Mouse (Mus musculus) hindbrain, embryonic 14.5 days (tissue): ENCODE measurements around the gene Sh3bgrl2. TPM values are rescaled to one million over a fixed set of nuclear protein-coding genes. Genes with fewer than 3 reads are reported as not detected.

Source experiments
- ATAC-seq: fragments of 200-750 bp; cut with Nextera tagmentation; 2 replicates; pipeline ENCODE4 v1.8.0; 2017; ENCODE audit warnings: moderate number of reproducible peaks, mild to moderate bottlenecking, moderate TSS enrichment, moderate library complexity; ENCODE audit not compliant: low FRiP score
- DNase-seq: peaks from one replicate; pipeline ENCODE4 v3.0.0-alpha.2; 2015; ENCODE audit warnings: low spot score
- H3K27ac ChIP-seq: fragments of 300-500 bp; sonication (generic); 2 replicates; pipeline ENCODE4 v1.5.1; 2014; ENCODE audit warnings: mild to moderate bottlenecking, moderate library complexity
- H3K27me3 ChIP-seq: fragments of 300-500 bp; sonication (generic); 2 replicates; pipeline ENCODE4 v1.6.1; 2014; ENCODE audit warnings: mild to moderate bottlenecking, low read length, mixed read lengths; ENCODE audit not compliant: control insufficient read depth, insufficient read depth
- H3K36me3 ChIP-seq: fragments of 300-500 bp; sonication (generic); replicated peaks from 2 replicates; pipeline ENCODE4 v1.6.1; 2014; ENCODE audit not compliant: control insufficient read depth, insufficient read depth
- H3K4me1 ChIP-seq: fragments of 300-500 bp; sonication (generic); replicated peaks from 2 replicates; pipeline ENCODE4 v1.6.1; 2014; ENCODE audit warnings: antibody characterized with exemption, low read length, mixed read lengths; ENCODE audit not compliant: control insufficient read depth, insufficient read depth
- H3K4me2 ChIP-seq: fragments of 300-500 bp; sonication (generic); replicated peaks from 2 replicates; pipeline ENCODE4 v1.6.1; 2014; ENCODE audit warnings: mild to moderate bottlenecking, moderate library complexity
- H3K4me3 ChIP-seq: fragments of 300-500 bp; sonication (generic); replicated peaks from 2 replicates; pipeline ENCODE4 v1.5.1; 2014; ENCODE audit warnings: mild to moderate bottlenecking, low read length
- H3K9ac ChIP-seq: fragments of 300-500 bp; sonication (generic); 2 replicates; pipeline ENCODE4 v1.6.1; 2014
- H3K9me3 ChIP-seq: fragments of 300-500 bp; sonication (generic); 2 replicates; pipeline ENCODE4 v1.6.1; 2016; ENCODE audit warnings: low read length; ENCODE audit not compliant: control insufficient read depth
- WGBS: fragments of 180-500 bp; shearing (Covaris S2); extraction: QIAGEN DNeasy Blood & Tissue Kit; methylation state at CpG from one replicate; pipeline ENCODE4 v1.1.7; 2014; 5-methylcytosine and 5-hydroxymethylcytosine counted together
- polyA plus RNA-seq: library from polyadenylated mRNA; unstranded; fragments of >200 nt; fragmentation: Nextera tagmentation; extraction: Ambion mirVana; gene quantifications from 2 replicates; pipeline ENCODE4 v1.2.1, GENCODE M21; 2014

Gene Sh3bgrl2
- polyA plus RNA-seq, 1 experiment from 2014 or later, result 9.7 TPM

GRCm38 (mm10) chr9:83596132-83596531 lies 48.0 kb downstream of the Sh3bgrl2 start:
- ATAC-seq (no peak), DNase-seq (no peak)
- Histone ChIP-seq H3K9me3 (no peaks in the 10 kb centered on the region), H3K27ac (no peak overlapping the region), H3K4me2 (no peak overlapping the region), H3K27me3 (no peaks in the 10 kb centered on the region), H3K36me3 (no peaks in the 10 kb centered on the region), H3K4me3 (no peak overlapping the region), H3K4me1 (no peaks in the 10 kb centered on the region), H3K9ac (no peak overlapping the region)
- WGBS, result 94% methylated on average over 6 of the region's 6 CpGs

DNA sequence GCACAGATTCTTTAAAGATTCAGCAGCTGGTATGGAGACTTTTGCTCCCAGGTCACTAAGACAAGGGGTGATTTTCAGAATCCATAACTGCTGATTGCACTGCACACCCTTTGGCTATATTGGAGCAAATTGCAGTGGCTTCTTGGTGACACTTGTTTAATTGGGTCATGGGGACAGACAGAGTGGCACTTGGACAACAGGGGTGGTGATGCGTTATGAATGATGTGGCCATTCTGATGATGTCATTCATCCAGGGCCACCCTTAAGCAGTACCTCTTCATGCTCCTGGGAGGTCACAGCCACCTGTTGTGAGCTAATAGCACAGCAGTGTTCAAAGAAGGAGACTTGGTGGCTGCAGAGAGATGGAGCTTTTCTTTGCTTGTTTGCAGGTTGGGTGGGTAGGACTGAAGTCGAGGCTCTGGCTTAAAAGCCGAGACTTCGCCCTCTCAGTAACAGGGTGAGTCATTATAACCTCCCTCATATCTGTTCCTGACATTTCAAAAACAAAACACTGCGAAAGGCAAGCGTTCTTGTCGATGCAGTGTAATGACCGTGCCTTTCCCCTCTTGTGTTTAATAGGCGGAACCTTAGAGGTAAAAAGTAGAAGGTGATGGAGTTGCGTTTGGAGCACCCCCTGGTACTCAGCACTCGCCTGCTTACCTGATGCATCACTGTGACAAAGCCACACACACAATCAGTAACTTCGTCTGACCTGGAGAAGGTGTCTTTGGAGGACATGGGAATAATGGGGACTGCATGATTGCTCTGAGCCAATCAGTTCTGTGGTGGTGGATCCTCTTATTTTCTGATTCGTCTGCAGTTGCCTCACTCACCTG lies 48.7 kb downstream of the Sh3bgrl2 start:
- no peak overlapping the region for H3K4me2 ChIP-seq
- H3K9me3 ChIP-seq, result no peaks in the 10 kb centered on the region
- H3K4me3 ChIP-seq, result no peak overlapping the region
- no peak overlapping the region for H3K27ac ChIP-seq
- no peak for DNase-seq
- H3K36me3 ChIP-seq, result no peaks in the 10 kb centered on the region
- no peak for ATAC-seq
- no peaks in the 10 kb centered on the region for H3K27me3 ChIP-seq
- H3K9ac ChIP-seq, result no peak overlapping the region
- 75% methylated on average over 13 of the region's 13 CpGs for WGBS
- no peaks in the 10 kb centered on the region for H3K4me1 ChIP-seq

DNA sequence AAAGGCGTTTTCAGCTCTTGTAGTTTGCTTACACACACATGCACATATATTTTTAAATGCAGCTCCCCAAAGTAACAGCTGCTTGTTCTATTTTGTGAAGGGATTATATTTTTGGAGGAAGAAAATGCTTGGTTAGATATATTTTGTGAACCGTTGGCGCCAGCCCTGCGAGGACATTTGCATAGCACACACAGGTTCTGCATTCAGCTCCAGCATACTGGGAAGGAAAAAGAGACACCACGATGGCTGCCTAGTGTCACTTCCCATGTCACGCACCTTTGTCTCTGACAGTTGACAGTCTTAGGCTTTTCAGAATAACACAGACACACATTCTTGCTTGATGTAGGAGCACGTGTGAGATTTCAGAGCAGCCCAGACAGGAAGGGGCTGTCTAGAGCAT lies 49.9 kb downstream of the Sh3bgrl2 start:
- ATAC-seq (no peak), DNase-seq (no peak)
- Histone ChIP-seq H3K9ac (no peak overlapping the region), H3K4me3 (no peak overlapping the region), H3K27ac (no peak overlapping the region), H3K9me3 (no peaks in the 10 kb centered on the region), H3K4me2 (no peak overlapping the region), H3K4me1 (no peaks in the 10 kb centered on the region), H3K27me3 (no peaks in the 10 kb centered on the region), H3K36me3 (no peaks in the 10 kb centered on the region)
- WGBS, result 77% methylated on average over 7 of the region's 7 CpGs

- ATAC-seq, result no peak
- H3K4me3 ChIP-seq, result no peak overlapping the region
- H3K4me2 ChIP-seq, result no peak overlapping the region
- no peak overlapping the region for H3K27ac ChIP-seq
- H3K9ac ChIP-seq, result no peak overlapping the region
- DNase-seq, result no peak
- no peaks in the 10 kb centered on the region for H3K9me3 ChIP-seq
- 66% methylated on average over 6 of the region's 6 CpGs for WGBS
- H3K4me1 ChIP-seq, result no peaks in the 10 kb centered on the region; the same call in 1 of the 2 replicates
- H3K36me3 ChIP-seq, result no peaks in the 10 kb centered on the region
- no peaks in the 10 kb centered on the region for H3K27me3 ChIP-seq
Observed at GRCm38 (mm10) chr9:83599505-83599904, 51.4 kb downstream of the Sh3bgrl2 start.

- WGBS, result 68% methylated on average over 10 of the region's 10 CpGs
- ATAC-seq, result no peak
Observed at GRCm38 (mm10) chr9:83600286-83601048, 52.3 kb downstream of the Sh3bgrl2 start.

DNA sequence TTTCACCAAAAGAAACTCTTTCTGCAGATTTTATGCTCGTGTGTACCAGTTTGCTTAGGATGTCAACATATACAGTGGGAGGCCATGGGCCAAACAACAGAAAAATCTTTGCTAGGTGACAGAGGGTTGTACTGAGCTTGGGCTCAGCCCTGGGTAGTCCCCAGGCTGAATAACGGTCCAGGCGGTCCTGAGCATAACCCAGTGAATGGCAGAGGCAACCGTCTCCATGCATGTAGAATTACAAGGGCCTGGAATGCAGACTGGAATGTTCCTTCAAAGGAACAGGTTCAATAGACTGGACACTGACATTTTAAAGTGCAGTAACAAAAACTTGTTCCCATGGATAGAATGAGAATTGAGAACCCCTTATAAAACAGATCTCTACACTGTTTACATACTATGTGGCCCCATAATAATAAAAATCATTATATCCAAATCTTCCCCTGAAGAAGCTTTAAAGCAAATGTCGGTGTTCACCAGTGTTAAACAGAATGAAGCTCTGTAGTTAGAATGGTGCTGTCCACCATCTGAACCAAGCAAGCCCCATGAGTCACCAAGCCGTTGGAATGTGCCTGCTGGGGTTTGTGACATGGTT lies 54.1 kb downstream of the Sh3bgrl2 start:
- Histone ChIP-seq H3K4me3 (no peak overlapping the region), H3K9ac (no peak overlapping the region), H3K4me2 (no peak overlapping the region), H3K9me3 (no peaks in the 10 kb centered on the region), H3K27me3 (no peaks in the 10 kb centered on the region), H3K27ac (no peak overlapping the region), H3K4me1 (peaks cover 5% of the 10 kb centered on the region), H3K36me3 (no peaks in the 10 kb centered on the region)
- peak; percentile 66; the same call in 1 of the 2 replicates for ATAC-seq
- WGBS, result 25% methylated on average over 6 of the region's 6 CpGs
- DNase-seq, result no peak

More at GRCm38 (mm10) chr9:83600286-83601048, 52.3 kb downstream of the Sh3bgrl2 start:
- Histone ChIP-seq H3K9me3 (no peaks in the 10 kb centered on the region), H3K4me3 (no peak overlapping the region), H3K27me3 (no peaks in the 10 kb centered on the region), H3K9ac (no peak overlapping the region), H3K4me1 (no peaks in the 10 kb centered on the region; the same call in 1 of the 2 replicates), H3K27ac (no peak overlapping the region), H3K36me3 (no peaks in the 10 kb centered on the region), H3K4me2 (no peak overlapping the region)
- no peak for DNase-seq

DNA sequence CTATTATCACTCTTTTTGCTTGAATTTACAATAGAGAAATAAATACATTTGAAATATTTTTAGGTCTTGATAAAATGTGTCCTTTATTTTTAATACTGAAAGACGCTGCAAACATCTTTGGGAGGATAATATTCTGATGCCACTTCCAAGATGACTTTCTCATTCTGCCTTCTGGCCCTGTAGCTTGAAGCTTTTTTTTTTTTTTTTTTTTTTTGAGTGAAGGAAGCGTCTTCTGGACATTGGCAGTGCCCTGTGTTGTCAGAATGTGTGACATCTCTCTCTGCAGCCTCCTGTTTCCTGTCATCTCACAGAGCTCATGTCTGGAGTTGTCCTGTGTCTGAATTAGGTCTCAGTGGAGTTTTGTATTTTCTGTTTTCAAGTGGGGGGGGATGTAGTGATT lies 55.0 kb downstream of the Sh3bgrl2 start:
- Histone ChIP-seq H3K9ac (no peak overlapping the region), H3K27ac (no peak overlapping the region), H3K4me1 (peaks cover 5% of the 10 kb centered on the region), H3K4me2 (no peak overlapping the region), H3K27me3 (no peaks in the 10 kb centered on the region), H3K4me3 (no peak overlapping the region), H3K9me3 (no peaks in the 10 kb centered on the region), H3K36me3 (no peaks in the 10 kb centered on the region)
- ATAC-seq (no peak), DNase-seq (no peak)
- WGBS, result 51% methylated on average over 2 of the region's 2 CpGs

DNA sequence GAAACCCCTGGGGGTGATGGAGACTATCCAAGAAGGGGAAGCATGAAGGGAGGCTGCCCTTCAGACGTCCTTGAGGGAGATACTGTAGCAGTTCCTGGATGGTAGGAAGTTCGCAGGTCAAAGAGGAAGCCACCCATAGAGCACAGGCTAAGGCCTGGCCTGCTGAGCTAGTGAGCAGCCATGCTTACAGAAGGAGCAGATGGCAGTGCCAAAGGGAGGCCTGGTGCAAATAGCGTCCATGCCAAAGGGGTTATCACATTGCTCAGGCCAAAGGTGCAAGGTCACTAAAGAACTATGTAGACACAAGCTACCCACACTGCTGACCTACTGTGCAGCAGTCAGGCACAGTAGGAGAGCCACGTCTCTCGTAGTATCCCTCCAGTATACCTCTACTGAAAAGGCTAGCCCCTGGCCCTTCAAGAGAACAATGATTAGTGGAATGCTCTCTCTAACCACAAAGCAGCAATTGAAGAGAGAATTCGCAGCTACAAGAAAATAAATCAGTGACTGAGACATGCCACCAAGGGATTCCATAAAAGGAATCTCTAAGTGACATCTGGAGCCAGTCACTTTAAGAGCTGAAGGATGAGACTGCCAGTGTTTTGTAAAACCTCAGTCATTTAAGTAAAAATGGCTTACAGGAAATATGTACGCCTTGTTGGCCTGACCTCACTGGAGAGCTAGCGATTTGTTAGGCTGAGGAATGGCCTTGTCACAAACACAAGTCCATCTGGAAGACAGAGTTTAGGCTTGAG lies 57.9 kb downstream of the Sh3bgrl2 start:
- no peak overlapping the region for H3K9ac ChIP-seq
- H3K27me3 ChIP-seq, result no peaks in the 10 kb centered on the region
- no peak for ATAC-seq
- H3K4me1 ChIP-seq, result peaks cover 12% of the 10 kb centered on the region
- WGBS, result 40% methylated on average over 8 of the region's 8 CpGs
- no peaks in the 10 kb centered on the region for H3K36me3 ChIP-seq
- no peak overlapping the region for H3K4me2 ChIP-seq
- H3K9me3 ChIP-seq, result no peaks in the 10 kb centered on the region
- H3K27ac ChIP-seq, result peak overlapping the region; percentile 32; the same call in 1 of the 2 replicates
- DNase-seq, result no peak
- no peak overlapping the region for H3K4me3 ChIP-seq
